Mouse (Mus musculus) right cerebral cortex, postnatal 25 days (tissue): Measurements from ENCODE around the gene Zfp637.
"Not testable (repeated sequence)": the region's sequence is repeated elsewhere in the genome, so short reads cannot be mapped to it uniquely, and the experiment has no call there.

Experiments used
- DNase-seq: peaks from one replicate; pipeline ENCODE4 v3.0.0; 2022

Gene Zfp637

DNA sequence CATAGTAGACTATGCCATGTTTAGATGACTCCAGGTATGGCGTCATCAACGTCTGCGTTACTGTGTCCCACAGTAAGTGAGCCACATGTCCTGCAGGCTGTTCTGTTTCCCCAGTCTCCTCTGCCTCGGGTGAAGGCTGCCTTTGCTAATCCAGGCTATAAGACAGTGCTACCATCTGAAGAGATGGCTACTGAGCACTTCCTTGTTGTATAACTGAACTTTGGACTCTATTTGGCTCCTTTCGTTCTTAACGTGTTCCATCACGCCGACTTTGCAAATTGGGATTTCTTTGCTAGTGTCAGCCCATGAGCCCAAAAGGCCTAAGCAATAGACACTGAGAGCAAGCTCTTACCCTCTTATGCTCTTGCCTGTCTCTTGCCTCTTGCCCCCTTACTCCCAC lies 27.2 kb downstream of the Zfp637 start:
- no peak for DNase-seq

DNA sequence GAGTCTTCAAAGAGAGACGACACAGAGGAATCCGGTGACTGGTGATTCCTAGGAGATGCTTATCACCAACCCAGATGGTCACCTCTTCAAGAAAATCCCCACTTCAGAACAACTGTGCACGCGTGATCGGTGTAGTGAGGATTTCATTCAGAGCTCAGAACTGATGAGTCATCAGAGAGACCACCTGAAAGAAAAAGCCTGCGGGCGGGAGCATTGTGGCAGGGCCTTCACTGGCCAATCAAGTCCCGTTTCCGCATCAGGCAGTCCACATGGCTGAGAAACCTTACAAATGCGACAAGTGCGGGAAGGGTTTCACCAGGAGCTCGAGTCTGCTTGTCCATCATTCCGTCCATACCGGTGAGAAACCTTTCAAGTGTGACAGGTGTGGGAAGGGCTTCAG lies 30.1 kb downstream of the Zfp637 start:
- no peak for DNase-seq

DNA sequence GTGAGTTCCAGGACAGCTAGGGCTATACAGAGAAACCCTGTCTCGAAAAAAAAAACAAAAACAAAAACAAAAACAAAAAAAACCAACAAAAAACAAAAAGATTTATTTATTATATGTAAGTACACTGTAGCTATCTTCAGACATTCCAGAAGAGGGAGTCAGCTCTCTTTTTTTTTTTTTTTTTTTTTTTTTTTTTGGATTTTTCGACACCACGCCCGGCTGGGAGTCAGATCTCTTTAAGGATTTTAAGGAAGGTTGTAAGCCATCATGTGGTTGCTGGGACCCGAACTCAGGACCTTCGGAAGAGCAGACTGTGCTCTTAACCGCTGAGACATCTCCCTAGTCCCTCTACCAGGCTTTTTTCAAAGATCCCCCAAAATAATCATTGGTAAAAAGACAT lies 32.5 kb downstream of the Zfp637 start:
- not testable (repeated sequence) for DNase-seq

DNA sequence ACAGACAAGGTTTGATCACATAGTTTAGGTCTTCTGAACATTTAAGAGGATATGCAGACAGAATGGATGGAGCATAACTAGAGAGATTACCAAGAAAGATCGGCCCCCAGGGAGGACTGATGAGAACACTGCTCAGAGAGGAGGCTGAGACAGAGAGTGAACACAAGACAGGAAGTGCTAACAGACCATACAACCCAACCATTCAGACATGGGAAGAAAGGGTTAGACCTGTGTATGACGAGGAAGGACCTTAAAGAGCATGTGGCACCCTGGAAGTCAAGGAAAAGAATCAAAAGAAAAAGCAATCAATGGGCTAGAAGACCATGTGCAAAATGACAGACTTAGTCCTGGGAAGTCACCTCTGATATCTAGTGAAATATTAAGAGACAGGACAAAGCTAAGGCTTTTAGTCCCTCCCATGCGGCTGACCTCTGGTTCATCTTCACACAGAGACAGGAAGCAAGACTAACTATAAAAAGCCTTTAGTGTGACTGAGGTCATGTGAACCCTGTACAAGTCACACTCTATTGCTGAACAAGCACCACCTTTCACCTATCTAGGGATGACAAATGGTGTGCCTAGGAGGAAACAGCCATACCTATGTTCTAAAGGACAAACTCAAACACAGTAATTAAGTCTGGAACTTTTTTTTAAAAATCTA lies 33.8 kb downstream of the Zfp637 start:
- DNase-seq = no peak

DNA sequence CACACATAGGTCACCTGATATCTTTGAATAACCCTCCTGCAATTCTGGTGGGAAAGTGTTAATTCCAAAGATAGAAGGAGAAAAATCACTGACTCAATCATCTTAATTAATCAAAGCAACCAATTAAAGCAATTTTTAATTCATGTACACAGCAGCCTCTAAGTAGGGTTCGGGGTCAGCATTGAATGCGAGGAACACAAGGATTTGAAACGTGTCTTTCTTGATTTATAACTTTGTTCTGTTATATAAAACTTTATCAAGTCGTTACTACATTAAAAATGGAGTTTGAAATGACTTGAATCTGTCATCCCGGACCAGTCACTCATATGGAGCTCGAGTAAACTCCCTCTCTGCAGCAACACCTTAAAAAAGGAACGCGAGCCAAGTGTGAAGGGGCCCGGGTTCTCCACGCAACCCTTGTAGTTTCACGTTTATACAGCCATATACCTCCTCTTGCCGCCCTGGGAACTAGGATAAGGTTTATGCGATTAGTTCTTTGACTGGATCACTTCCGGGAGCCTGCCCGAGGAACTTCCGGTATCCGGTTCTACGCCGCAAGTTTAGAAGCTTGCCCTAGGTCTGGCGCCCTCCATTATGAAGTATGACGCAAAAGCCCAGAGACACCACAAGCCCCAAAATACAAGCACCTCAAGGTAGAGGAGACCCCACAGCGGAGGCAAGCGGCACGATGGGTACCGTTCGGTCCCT lies 37.9 kb downstream of the Zfp637 start:
- DNase-seq = no peak

DNA sequence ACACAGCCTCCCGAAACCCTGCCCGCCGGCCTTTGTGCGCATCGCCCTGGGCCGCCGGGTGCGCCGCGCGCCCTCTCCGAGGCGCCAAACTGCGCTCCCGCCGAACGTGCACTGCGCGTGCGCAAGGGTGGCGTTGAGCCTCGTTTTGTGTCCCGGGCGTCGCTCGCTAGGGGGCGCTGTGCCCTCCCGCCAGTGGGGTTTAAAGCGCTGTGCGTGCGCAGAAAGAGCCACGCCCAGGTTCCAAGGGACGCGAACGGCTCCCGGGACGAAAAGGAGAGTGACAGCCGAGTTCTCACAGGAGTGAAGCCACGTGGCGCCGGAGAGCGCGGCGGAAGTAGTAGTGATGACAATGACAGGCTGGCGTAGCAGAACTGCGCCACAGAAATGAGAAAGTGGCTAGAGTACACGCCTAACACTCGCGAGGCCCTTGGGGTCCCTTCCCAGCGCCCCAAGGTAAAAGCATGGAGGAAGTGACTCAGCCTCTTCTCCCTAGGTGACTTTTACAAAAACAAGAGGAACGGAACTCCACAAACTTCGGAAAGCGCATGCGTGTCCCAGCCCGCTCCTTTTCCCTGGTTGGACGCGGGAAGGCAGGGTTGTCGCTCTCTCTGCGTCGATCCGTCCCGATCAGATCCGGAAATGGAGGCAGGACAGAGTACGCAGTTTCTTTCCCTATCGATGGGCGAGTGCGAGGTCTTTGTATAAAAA lies 38.6 kb downstream of the Zfp637 start:
- DNase-seq = peak; percentile 100

DNA sequence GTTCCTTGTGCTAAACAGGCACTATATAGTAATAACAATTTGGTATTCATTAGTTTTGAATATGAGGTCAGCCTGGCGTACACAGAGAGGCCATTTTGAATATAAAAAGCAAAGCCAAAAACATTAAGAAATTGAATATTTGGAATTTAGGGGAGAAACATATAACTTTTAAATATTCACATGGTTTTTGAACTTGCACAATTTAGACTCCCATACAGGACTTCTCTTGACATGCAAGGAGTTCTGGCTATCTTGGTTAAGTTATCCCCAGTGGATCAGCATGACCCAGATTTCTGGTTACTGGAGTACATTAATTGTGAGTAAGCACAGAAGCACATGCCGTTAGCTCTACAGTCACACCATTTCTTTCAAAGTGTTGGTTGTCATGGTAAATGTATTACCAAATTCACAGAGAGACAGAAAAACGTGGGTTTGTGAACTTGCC lies 39.4 kb downstream of the Zfp637 start:
- DNase-seq = no peak

DNA sequence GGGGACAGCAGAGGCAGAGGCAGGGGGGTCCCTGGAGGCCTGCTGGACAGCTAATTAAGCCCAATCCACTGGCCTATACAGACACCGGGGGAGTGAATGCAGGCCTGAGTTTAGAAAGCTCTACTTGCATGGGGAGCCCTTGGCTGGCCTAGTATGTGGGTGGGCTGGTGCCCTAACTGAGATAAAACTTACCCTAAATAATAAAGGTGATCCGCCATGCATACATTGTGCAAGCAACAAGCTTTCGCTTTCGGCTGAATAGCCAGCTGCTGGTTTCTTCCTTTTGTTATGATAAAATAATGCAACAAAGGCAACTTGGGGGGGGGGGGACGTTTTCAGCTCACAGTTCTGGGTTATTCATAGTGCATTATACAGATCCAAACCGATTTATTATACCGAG lies 40.2 kb downstream of the Zfp637 start:
- no peak for DNase-seq

DNA sequence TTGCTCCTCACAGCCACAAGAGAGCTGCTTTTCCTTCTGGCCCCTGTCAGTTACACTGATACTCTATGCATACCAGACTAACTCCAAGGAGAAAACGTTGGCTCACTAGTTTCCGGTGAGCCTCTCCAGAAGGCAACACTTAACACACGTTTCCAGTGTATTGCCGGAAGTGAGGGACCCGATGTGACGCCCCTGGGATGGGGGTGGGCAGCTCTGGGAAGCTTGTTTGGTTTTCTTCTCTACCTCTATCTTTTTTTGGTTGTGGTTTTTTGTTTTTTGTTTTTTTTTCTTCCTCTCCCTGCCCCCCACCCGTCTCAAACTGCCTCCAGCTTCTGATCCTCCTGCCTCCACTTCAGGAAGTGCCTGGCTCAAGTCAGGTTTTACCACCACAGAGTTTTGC lies 41.0 kb downstream of the Zfp637 start:
- no peak for DNase-seq

DNA sequence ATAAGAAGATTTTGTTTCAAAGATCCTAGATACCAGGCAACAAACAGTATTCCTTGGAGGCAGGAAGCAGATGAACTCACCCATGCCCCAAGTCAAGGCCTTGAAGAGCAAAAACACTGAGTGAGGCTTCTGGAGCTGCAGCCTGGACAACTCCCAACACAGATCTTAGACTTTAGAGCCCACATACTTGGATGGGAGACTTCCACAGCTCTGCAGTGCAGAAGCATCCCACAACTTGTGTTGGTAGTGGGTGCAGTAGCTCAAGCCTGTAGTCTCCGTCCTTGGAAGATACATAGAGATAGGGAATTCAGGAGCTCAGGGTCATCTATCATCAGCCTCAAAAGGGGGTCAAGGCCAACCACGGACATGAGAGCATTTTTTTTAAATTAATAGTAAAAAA lies 45.0 kb downstream of the Zfp637 start:
- no peak for DNase-seq

DNA sequence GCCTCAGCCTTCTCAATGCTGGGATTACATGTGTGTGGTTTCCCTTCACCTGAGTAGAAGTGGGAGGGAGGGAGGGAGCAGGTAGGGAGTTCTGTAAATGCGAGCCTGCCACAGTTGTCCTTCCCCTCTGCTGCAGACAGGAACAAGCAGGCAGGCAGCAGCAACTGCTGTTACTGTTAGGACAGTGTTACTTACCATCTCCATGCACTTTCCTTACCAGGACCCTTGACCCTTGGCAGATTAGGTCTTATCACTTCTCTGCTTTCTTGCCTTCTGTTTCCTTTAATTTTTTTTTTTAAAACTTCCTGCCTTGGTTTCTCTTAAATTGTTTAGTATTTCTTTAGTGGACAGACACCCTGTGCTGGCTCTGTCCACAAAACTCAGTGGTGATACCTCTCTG lies 47.1 kb downstream of the Zfp637 start:
- no peak for DNase-seq

DNA sequence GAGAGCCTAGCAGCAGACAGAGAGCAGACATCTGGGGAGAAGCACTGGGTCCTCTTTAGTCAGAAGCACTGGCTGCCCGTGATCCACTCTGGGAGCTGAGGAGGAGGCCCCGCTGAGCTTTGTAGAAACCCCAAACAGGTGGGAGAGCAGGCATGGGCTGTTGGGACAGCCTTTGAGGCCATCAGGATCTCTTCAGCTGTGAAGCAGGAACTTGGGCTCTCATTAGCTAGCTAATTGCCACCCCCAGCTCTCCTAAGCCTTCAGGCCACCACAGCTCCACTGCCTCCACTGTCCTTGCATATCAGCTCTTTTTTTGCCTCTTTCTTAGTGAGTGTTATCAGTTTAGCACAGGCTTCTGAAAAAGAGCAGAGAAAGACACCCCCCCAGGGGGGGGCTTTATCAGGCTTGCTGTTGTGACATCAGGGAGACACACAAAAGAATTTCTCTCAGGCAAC lies 47.7 kb downstream of the Zfp637 start:
- no peak for DNase-seq

DNA sequence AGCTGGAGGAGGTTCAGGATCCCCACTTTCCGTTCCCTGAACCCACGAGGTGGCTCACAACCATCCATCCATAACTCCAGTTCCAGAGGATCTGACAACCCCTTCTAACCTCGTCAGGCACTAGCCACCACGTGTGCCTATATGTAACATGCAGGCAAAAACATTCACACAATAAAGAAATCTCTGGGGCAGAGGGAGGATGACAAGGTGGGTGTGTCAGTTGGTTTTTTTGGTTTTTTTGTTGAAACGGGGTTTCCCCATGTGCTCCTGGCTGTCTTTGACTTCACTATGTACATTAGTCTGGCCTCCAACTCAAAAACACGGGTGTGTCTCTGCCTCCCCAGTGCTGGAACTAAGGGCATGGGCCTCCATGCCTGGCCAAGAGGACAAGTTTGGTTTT lies 49.3 kb downstream of the Zfp637 start:
- no peak for DNase-seq

DNA sequence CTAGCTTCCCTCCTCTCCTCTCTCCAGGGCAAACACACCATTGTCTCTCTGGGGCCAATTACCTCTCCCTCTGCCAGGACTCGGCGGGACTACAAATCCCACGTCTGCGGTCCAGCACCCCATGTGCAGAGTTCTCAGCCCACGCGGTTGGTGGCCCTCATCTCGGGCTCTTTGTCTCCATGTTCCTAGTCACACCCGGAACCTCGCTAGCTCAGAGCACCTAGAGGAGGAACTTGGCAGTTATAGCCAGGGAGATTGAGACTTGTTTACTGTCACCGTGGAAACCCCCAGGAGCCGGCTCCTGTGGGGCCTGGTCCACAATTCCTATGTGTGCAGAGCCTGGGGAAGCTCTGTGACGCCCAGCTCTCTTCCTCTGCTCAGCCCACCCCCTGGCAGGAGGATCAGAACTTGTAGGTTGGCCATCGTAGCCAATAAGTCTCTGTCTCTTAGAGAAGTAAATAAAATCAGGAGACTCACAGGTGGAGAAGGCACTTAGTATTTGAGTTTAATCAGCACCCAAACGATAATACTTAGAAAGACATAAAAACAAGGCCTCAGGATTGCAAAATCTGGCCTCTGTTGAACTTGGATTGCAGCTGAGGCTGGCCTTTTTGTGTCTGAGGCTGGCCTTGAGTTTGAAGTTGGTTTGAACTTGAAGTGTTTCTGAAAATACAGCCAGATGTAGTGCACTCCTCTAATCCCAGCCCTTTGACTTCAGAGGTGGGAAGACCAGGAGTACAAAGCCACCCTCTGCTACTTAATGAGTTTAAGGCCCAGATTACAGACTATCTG lies 50.6 kb downstream of the Zfp637 start:
- DNase-seq = no peak

DNA sequence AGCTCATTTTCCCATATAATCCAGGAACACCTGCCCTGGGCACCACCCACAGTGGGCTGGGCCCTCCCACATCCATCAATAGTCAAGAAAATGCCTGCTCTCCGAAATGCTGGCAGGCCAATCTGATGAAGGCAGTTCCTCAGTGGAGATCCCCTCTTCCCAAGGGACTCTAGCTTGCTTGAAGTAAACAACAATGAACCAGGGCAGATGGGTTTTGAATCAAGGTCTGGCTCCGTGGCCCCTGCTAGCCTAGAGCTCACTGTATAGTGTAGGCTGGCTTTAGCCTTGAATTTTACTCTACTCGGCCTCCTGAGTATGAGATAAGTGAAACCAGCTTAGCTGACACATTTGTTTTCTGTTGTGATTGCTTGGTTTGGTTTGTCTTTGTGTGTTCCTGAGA lies 51.4 kb downstream of the Zfp637 start:
- DNase-seq = no peak

DNA sequence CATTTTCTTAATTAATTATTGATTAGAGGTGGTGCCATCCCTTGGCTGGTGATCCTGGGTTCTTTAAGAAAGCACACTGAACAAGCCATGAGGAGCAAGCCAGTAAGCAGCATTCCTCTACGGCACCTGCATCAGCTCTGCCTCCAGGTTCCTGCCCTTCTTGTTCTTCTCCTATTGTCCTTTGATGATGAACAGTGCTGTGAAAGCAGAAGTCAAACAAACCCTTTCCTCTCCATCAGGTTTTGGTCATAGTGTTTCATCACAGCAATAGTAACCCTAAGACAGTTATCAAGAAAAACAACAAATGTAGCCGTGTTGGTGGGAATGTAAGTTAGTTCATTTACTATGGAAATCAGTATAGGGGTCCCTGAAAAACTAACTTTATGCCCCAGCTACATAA lies 52.5 kb downstream of the Zfp637 start:
- no peak for DNase-seq
